Mouse (Mus musculus) testis, postnatal 14 days (tissue): Measurements from ENCODE around the gene Gm5134.
"Not testable (repeated sequence)": the region's sequence is repeated elsewhere in the genome, so short reads cannot be mapped to it uniquely, and the experiment has no call there.

Experiments used
- DNase-seq: peaks from one replicate; pipeline ENCODE4 v3.0.0; 2021; ENCODE audit warnings: low spot score

The Gm5134 gene

DNA sequence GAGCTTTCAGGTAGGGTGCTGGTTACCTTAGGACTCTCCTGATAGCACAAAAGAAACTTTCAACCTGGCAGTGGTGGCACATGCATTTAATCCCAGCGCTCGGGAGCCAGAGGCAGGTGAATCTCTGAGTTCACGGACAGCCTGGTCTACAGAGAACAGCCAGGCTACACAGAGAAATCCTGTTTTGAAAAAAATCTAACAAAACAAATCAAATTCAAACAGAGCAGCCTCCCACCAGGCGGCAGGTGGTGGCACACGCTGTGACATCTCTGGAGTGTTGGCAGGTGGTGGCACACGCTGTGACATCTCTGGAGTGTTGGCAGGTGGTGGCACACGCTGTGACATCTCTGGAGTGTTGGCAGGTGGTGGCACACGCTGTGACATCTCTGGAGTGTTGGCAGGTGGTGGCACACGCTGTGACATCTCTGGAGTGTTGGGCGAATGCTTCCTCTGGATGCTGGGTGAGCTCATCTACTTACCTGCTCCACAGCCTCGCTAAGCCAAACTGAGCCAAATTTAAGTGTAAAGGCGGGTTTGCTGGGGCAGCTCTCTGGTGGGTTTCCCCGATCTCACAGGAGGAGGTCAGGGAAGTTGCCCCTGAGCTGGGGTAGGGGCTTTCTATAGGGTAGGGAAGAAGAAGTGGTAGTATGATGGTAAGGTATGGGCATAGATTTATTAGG is 40.4 kb downstream of the Gm5134 start:
- DNase-seq = not testable (repeated sequence)

DNA sequence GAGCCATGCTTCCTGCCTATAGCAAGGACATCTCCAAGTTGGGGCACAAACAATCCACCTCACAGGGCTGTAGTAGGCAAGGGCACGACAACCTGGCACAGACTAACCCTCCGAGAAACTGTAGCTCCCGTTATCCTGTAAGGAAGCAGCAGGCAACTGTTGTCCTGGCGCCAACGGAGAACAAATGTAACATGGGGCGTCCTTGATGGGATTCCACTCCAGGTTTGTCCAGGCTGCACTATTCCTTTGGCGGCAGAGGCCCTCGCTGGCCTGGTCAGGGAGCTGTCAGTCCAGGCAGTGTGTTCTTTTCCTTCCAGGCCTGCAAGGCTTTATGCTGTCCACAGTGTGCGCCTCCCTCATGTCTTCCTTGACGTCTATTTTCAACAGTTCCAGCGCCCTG is 41.1 kb downstream of the Gm5134 start:
- DNase-seq = no peak

GRCm38 (mm10) chr10:75996315-75996714 is 42.0 kb downstream of the Gm5134 start:
- no peak for DNase-seq

DNA sequence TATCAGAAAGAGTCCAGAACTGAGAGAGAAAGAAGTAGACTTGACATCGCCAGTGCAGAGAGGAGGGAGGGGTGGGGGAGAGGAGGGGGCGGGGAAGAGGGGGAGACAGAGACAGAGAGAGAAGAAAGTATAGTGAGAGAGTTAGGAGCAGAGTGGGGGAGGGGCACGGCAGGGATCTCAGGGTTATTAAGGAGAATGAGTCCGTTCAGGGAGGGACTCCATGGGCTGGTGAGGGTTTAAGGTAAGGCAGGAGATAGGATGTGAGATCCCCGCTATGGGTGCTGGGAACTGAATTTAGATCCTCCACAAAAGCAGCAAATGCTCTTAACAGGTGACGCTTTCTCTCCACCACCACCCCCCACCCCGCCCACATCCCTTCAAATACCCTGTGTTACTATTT is 46.8 kb downstream of the Gm5134 start:
- DNase-seq = no peak

DNA sequence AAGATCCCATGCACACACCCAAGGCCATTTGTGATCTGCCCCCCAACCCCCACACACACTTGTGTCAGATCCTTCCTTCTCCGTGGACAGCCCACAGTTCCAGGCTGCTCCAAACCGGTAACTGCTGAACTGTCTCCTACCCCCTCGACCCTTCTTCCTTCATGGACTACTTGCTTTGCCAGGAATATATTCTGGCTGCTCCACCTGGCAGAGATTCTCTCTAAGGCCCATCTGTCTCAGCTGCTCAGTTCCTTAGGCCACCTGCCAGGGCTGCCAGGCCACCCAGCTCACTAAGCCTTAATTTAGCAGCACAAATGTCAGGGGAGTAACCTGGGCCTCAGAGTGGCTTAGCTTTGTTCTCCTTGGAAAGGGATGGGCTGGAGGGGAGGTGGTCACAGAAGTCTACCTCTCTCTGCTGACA is 47.8 kb downstream of the Gm5134 start:
- no peak for DNase-seq

GRCm38 (mm10) chr10:76002615-76003014 is 48.3 kb downstream of the Gm5134 start:
- no peak for DNase-seq

GRCm38 (mm10) chr10:76003221-76003620 is 48.9 kb downstream of the Gm5134 start:
- DNase-seq = no peak

GRCm38 (mm10) chr10:76006385-76006784 is 52.1 kb downstream of the Gm5134 start:
- no peak for DNase-seq

DNA sequence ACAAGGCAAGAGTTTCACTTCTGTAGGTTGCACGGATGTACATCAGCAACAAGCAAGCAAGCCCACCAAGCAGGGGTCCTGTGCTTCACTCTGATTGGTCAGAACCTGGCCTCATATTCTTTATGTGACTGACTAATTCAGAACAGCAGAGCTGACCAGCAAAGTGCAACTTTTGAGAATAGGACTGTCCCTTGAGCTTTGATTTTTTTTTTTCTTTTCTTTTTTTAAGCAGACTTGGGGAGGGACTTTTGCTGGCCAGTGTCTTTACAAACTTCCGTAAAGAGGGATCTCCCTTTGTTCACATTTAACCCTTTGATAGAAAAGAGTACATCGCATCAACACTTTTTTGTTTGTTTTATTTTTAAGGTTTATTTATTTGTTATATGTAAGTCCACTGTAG is 55.5 kb downstream of the Gm5134 start:
- no peak for DNase-seq

- DNase-seq = no peak
Measured at GRCm38 (mm10) chr10:76012922-76013321, 58.6 kb downstream of the Gm5134 start.

- DNase-seq = no peak
Measured at GRCm38 (mm10) chr10:76016886-76017285, 62.6 kb downstream of the Gm5134 start.

GRCm38 (mm10) chr10:76021728-76022127 is 67.4 kb downstream of the Gm5134 start:
- no peak for DNase-seq

GRCm38 (mm10) chr10:76023921-76024320 is 69.6 kb downstream of the Gm5134 start:
- DNase-seq = no peak

DNA sequence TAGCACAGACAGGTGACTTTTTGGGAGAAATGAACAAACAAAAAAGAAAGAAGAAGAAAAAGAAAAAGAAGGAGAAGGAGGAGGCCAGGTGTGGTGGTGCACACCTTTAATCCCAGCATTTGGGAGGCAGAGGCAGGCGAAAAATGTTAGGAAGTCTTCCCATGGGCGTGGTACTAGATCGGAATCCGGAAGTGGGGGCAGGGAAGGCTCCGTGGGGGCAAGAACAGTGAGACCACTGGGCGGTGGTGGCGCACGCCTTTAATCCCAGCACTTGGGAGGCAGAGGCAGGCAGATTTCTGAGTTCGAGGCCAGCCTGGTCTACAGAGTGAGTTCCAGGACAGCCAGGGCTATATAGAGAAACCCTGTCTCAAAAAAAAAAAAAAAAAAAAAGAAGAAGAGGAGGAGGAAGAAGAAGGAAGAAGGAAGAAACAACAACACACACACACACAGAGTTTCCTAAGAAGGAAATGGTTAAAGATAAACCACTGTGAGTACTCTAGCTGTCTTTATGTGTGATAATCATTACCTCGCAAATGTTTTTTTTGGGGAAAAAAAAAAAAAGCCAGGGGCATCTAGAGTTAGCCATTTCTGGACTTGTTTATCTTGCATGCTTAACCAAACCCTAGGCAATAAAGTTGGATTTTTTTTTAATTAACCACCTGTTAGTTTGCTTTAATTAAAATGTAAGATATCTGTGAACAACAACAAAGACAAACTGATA is 71.3 kb downstream of the Gm5134 start:
- no peak for DNase-seq

DNA sequence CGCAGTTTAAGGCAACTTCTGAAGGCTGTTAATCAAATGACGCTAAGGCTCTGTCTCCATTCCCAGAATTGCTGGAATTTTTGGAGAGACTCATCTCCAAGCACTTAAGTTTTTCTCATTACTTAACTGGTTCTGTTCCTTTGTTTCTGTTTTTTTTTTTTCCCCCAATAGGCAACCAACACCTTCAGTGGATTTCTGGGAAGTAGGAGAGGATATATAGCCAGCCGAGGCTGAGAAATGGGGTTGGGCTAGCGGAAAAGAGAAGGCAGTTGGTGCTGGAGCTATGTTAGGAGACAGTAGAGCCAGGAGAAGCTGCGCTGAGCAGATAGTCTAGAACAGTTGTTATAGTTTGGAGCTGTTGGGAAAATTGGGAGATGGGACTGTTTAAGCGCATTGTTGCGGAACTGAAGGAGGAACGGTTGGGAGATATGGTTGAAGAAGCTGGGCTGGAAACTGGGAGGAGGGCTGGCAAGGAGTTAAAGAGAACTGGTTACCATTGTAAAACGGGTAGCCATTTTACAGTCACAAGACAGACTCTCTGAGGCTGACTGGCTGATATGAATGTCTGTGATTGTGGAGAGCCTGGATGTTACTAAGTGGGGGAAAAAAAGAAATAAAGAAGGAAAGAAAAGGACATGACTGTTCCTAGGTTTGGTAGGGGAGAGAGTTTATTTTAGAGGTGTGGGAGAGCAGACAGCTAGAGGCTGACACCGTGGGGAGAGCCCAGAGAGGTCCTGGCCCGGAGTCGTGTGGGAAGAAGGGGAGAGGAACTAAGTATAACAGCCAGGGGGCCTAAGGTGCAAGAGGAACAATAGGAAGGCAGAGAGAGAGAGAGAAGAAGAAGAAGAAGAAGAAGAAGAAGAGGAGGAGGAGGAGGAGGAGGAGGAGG is 73.1 kb downstream of the Gm5134 start:
- no peak for DNase-seq

DNA sequence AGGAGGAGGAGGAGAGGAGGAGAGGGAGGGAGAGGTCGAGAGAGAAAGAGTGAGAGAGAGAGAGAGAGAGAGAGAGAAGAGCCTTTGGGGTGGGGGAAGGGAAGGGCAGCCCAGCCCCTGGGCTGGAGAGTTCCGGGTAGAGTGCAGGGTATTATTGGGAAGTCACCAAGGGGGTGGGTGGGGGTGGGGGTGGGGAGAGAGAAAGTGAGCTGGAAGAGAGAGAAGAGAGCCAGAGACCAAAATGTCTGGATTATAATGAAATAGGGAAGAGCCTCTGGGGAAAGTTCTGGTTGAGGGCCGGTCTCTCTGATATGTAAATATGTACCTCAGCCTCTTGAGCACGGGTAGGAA is 73.7 kb downstream of the Gm5134 start:
- DNase-seq = no peak

DNA sequence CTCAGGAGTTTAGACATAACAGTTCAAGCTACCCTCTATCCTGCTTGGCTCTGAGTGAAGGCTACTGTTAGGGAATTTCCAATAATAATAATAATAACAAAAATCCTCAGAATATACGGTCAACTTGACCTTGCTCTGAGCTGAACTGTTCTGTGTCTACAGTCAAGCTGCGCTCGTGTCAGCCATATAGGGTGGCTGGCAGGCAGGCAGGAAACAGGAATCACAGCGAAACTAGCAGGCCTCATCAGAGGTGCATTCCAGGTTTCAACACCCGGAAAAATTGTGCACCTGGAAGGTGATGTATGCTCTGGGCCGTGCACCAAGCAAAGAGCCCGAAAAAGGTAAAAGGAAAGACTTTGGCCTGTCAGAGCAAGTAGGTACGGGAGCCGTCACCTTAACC is 74.1 kb downstream of the Gm5134 start:
- DNase-seq = no peak

DNA sequence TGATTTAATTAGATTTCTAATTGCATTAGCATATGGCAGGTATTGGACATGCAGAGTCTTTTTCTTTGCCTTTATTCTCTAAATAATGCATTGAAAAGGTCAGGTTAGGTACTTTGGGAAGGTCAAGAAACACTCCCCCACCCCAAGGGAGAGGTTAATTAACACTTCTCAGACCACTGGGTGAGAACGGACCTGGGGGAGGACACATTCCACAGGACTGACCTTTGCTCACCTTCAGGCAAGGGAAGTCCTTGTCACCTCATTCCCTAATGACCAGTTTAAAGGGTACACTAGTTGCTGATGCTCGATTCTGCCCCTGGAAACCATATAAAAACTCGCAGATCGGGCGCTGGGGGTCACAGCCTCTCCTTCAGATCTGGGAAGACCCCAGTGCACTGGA is 75.0 kb downstream of the Gm5134 start:
- DNase-seq = no peak

DNA sequence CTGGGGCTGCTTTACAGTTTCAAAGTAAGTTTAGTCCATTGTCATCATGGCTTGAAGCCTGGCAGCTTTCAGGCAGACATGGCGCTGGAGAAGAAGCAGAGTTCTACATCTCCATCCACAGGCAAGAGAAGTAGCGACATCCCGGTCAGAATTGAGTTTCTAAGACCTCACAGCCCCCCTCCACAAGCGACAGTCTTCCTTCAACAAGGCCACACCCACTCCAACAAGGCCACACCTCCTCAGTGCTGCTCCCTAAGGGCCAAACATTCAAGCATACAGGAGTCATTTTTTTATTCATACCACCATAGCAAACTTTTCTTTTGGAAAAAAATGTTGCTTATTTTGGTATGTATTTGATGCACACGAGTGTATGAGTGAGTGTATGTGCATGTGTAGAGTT is 76.2 kb downstream of the Gm5134 start:
- no peak for DNase-seq

DNA sequence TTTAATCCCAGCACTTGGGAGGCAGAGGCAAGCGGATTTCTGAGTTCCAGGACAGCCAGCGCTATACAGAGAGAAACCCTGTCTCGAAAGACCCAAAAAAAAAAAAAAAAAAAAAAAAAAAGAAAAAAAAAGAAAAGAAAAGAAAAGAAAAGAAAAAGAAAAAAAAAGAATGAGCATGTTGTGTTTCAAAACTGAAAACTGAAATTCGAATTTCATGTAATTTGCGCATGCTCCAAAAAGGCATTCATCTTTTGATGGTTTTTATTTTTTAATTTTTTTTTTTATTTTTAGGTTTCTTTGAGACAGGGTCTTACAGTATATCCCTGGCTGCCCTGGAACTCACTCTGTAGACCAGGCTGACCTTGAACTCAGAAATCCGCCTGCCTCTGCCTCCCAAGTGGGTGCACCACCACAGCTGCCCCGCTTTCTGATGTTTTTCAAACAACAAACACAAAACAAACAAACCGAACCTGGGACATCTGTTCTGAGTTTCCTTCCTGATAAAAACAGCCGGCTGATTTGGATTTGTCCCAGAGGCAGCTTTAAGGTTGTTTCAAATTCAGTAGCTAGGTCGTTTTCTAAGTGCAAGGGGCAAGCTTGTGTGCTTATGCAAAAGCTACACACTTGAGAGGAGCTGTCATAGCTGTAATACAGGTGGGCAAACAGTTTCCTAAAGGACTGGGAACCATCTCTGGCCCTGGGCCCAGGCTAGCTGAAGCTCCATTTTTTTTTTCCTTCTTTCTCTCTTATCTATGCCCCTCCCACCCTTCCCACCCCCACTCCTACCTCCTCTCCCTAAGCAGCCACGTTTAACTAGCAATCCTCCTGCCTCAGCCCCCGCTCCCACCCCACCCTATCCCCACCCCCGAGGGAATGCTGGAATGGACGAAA is 77.4 kb downstream of the Gm5134 start:
- DNase-seq = no peak

GRCm38 (mm10) chr10:76032402-76033118 is 78.2 kb downstream of the Gm5134 start, which contains the start of gene Zfp280b:
Gene Zfp280b, plus strand, starts transcription at chr10:76032650.
- DNase-seq = peak; percentile 97
